Mouse (Mus musculus): Measurements from ENCODE around the gene Mthfr. TPM values are rescaled to one million over a fixed set of nuclear protein-coding genes. Genes with fewer than 3 reads are reported as not detected.
"Not testable (repeated sequence)": the region's sequence is repeated elsewhere in the genome, so short reads cannot be mapped to it uniquely, and the experiment has no call there.

Mthfr gene
- polyA plus RNA-seq, 1 experiment from 2014 or later = 23.2 TPM

DNA sequence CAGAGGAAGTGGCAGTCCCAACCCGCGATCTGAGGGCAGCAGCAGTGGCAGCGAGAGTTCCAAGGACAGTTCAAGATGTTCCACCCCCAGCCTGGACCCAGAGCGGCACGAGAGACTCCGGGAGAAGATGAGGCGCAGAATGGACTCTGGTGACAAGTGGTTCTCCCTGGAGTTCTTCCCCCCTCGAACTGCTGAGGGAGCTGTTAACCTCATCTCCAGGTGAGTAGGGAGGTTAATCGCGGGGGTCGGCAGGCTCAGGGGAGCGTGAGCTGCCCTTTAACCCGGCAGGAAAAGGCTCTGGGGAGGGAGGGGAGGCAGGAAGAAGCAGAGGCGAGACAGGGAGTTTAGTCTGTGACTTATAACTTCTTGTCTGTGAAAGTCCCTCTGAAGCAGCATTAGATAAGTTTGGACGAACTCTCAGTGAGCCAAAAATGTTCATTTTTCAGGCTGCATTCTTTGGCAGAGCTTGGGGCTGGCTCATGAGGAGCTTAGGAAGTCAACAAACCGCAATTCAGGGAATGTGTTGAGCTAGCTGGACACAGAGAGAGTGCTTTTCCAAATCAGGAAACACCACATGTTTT is 2.8 kb downstream of the Mthfr start:
- H3K9me3 ChIP-seq = no peaks in the 10 kb centered on the region
- H3K4me2 ChIP-seq = peak overlapping the region; percentile 73
- H3K36me3 ChIP-seq (replicated peaks) = no peaks in the 10 kb centered on the region
- peaks cover 61% of the 10 kb centered on the region for H3K4me1 ChIP-seq
- 6% methylated on average over 16 of the region's 16 CpGs for WGBS
- H3K27ac ChIP-seq = peak overlapping the region; percentile 88
- H3K4me3 ChIP-seq = peak overlapping the region; percentile 70
- no peaks in the 10 kb centered on the region for H3K27me3 ChIP-seq (replicated peaks)
- ATAC-seq (replicated peaks) = no peak
- H3K9ac ChIP-seq = peak overlapping the region; percentile 44

DNA sequence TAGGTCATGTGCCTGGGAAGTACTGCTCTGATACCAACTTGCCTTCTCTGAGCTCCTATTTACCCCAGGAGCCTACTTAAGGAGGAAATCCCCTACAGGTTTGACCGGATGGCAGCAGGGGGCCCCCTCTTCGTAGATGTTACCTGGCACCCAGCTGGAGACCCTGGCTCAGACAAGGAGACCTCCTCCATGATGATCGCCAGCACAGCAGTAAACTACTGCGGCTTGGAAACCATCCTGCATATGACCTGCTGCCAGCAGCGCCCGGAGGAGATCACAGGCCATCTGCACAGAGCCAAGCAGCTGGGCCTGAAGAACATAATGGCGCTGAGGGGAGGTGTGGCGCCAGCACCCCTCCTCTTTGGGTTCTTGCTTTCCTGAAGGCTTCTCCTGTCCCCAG is 4.5 kb downstream of the Mthfr start:
- not testable (repeated sequence) for ATAC-seq (replicated peaks); H3K27me3 ChIP-seq (replicated peaks); H3K27ac ChIP-seq; H3K9me3 ChIP-seq; H3K36me3 ChIP-seq (replicated peaks); H3K9ac ChIP-seq; H3K4me3 ChIP-seq; H3K4me2 ChIP-seq
- 82% methylated on average over 6 of the region's 8 CpGs for WGBS
- peaks cover 55% of the 10 kb centered on the region for H3K4me1 ChIP-seq

GRCm38 (mm10) chr4:148044113-148044512 is 5.2 kb downstream of the Mthfr start:
- H3K27me3 ChIP-seq (replicated peaks) = no peaks in the 10 kb centered on the region
- no peak for ATAC-seq (replicated peaks)
- peaks cover 55% of the 10 kb centered on the region for H3K4me1 ChIP-seq
- H3K4me2 ChIP-seq = no peak overlapping the region
- WGBS = 90% methylated on average over 2 of the region's 2 CpGs
- no peak overlapping the region for H3K9ac ChIP-seq
- no peaks in the 10 kb centered on the region for H3K9me3 ChIP-seq
- H3K27ac ChIP-seq = no peak overlapping the region
- no peak overlapping the region for H3K4me3 ChIP-seq
- H3K36me3 ChIP-seq (replicated peaks) = peaks cover 6% of the 10 kb centered on the region; the same call in 1 of the 2 replicates

- 42% methylated on average over 4 of the region's 4 CpGs for WGBS
- H3K4me2 ChIP-seq = no peak overlapping the region
- H3K27me3 ChIP-seq (replicated peaks) = no peaks in the 10 kb centered on the region
- peaks cover 13% of the 10 kb centered on the region for H3K36me3 ChIP-seq (replicated peaks)
- no peak overlapping the region for H3K4me3 ChIP-seq
- ATAC-seq (replicated peaks) = no peak
- no peak overlapping the region for H3K27ac ChIP-seq
- H3K9me3 ChIP-seq = no peaks in the 10 kb centered on the region
- peaks cover 32% of the 10 kb centered on the region for H3K4me1 ChIP-seq
- no peak overlapping the region for H3K9ac ChIP-seq
These were observed 7.7 kb downstream of the Mthfr start for GRCm38 (mm10) chr4:148046450-148047031.

DNA sequence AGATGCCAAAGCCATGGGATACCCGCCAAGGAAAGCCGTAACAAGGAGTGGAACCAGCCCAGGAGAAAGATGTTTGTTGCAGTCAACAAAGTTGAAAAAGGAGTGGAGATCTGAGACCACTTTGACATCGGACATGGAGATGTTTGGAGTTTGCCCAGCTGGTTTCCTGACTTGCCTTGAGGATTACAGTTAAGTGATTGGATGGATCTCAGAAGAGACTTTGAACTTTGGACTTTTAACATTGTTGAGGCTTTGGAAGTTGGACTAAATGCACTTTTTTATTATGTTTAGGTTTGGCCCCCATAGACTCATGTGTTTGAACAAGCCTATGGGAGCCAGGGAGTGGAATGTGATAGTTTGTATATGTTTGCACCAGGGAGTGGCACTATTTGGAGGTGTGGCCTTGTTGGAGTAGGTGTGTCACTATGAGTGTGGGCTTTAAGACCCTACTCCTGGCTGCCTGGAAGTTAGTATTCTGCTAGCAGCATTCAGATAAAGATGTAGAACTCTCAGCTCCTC is 11.6 kb downstream of the Mthfr start:
- not testable (repeated sequence) for H3K9me3 ChIP-seq; ATAC-seq (replicated peaks); H3K27me3 ChIP-seq (replicated peaks); H3K27ac ChIP-seq; H3K4me1 ChIP-seq; H3K4me2 ChIP-seq; H3K4me3 ChIP-seq; H3K9ac ChIP-seq
- 95% methylated on average over 3 of the region's 3 CpGs for WGBS
- peaks cover 46% of the 10 kb centered on the region for H3K36me3 ChIP-seq (replicated peaks)

- peaks cover 54% of the 10 kb centered on the region for H3K36me3 ChIP-seq (replicated peaks)
- no peaks in the 10 kb centered on the region for H3K9me3 ChIP-seq
These were observed 12.3 kb downstream of the Mthfr start for GRCm38 (mm10) chr4:148051046-148051776.

DNA sequence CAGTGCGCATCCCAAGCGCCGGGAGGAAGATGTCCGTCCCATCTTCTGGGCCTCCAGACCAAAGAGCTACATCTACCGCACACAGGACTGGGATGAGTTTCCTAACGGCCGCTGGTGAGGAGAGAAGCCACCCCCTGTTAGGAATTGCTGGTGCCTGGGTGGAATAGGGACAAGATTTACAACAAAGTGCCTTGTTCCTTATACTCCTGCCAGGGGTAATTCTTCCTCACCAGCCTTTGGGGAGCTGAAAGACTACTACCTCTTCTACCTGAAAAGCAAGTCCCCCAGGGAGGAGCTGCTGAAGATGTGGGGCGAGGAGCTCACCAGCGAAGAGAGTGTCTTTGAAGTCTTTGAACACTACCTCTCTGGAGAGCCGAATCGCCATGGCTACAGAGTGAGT is 13.0 kb downstream of the Mthfr start:
- Histone ChIP-seq H3K4me3 (no peak overlapping the region), H3K27me3 (replicated peaks) (no peaks in the 10 kb centered on the region), H3K9ac (no peak overlapping the region), H3K4me1 (peaks cover under 1% of the 10 kb centered on the region; the same call in 1 of the 2 replicates), H3K4me2 (no peak overlapping the region), H3K27ac (0 out of 2 replicates have a peak overlapping the region, but pooled peaks have one; percentile 10), H3K9me3 (no peaks in the 10 kb centered on the region), H3K36me3 (replicated peaks) (peaks cover 61% of the 10 kb centered on the region)
- ATAC-seq (replicated peaks) = no peak
- 89% methylated on average over 11 of the region's 11 CpGs for WGBS

More at GRCm38 (mm10) chr4:148051046-148051776, 12.3 kb downstream of the Mthfr start:
- Histone ChIP-seq H3K9ac (no peak overlapping the region), H3K4me3 (no peak overlapping the region), H3K4me2 (no peak overlapping the region), H3K27ac (0 out of 2 replicates have a peak overlapping the region, but pooled peaks have one; percentile 10), H3K4me1 (peaks cover 6% of the 10 kb centered on the region; the same call in 1 of the 2 replicates), H3K27me3 (replicated peaks) (no peaks in the 10 kb centered on the region)
- WGBS = 93% methylated on average over 13 of the region's 13 CpGs
- no peak for ATAC-seq (replicated peaks)

DNA sequence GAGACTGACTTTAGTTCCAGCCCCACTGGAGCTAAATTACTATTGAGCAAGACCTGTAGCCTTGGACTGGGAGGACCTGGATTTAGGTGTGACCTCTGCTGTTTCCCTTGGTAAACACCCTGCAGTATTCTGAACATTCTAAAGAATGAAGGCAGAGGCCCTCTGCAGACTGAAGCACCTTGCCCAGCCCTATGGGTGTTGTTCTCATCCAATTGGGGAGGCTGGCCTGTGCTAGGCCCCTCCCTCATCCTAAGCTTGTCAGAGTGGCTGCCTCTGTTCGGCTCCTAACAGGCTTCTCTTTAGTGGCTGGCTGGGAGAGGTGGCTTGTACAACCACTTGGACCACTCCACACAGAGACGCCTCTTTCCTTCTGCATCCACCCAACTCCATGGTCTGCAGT is 14.1 kb downstream of the Mthfr start:
- Histone ChIP-seq H3K27ac (no peak overlapping the region), H3K9ac (no peak overlapping the region), H3K4me1 (no peaks in the 10 kb centered on the region), H3K9me3 (no peaks in the 10 kb centered on the region), H3K27me3 (replicated peaks) (no peaks in the 10 kb centered on the region), H3K4me2 (no peak overlapping the region), H3K36me3 (replicated peaks) (peaks cover 71% of the 10 kb centered on the region), H3K4me3 (no peak overlapping the region)
- ATAC-seq (replicated peaks) = no peak
- WGBS = 85% methylated on average over 2 of the region's 2 CpGs

DNA sequence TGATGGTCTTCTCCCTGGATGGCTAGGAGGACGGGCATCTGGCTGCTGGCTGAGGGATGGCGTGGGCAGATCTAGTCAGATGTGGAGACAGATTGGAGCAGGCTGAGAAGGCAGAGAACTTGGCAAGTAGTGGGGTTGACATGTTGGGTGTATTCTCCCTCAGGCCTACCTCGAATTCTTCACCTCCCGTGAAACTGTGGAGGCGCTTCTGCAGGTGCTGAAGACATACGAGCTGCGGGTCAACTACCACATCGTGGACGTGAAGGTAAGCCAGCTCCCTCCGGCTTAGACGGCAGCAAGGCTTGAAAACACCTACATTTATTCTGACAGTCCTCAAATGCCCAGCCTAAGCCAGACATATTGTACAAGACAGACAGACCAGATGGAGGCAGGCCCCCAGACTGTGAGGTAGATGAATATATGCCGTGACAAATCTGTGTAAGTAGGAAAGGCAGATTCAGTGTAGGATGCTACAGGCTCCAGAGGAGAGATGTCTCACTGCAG is 14.6 kb downstream of the Mthfr start:
- Histone ChIP-seq H3K9me3 (no peaks in the 10 kb centered on the region), H3K9ac (no peak overlapping the region), H3K4me2 (no peak overlapping the region), H3K27me3 (replicated peaks) (no peaks in the 10 kb centered on the region), H3K4me1 (no peaks in the 10 kb centered on the region), H3K4me3 (no peak overlapping the region), H3K36me3 (replicated peaks) (peaks cover 66% of the 10 kb centered on the region), H3K27ac (no peak overlapping the region)
- no peak for ATAC-seq (replicated peaks)
- 91% methylated on average over 12 of the region's 12 CpGs for WGBS

DNA sequence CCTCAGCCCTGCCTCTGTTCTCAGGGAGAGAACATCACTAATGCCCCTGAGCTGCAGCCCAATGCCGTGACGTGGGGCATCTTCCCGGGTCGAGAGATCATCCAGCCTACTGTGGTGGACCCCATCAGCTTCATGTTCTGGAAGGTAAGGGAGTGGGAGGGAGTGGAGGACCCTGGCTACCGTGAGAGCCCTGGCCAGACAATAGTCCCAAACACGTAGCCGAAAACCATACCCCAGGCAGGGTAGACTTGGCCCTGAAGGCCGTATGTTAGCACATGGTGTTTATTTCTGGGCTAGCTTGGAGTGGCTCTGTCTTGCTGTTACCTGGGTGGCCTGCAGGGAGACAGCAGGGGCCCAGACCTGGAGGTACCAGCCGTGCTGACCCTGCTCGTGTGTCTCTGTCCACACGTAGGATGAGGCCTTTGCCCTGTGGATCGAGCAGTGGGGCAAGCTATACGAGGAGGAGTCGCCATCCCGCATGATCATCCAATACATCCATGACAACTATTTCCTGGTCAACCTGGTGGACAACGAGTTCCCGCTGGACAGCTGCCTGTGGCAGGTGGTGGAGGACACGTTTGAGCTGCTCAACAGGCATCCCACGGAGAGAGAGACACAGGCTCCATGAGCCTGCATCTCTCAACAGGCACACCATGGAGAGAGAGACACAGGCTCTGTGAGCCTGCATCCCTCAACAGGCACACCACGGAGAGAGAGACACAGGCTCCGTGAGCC is 16.3 kb downstream of the Mthfr start:
- no peak overlapping the region for H3K9ac ChIP-seq
- H3K27me3 ChIP-seq (replicated peaks) = no peaks in the 10 kb centered on the region
- H3K9me3 ChIP-seq = no peaks in the 10 kb centered on the region
- no peak overlapping the region for H3K4me3 ChIP-seq
- 91% methylated on average over 21 of the region's 21 CpGs for WGBS
- peaks cover 66% of the 10 kb centered on the region for H3K36me3 ChIP-seq (replicated peaks)
- no peak overlapping the region for H3K4me2 ChIP-seq
- H3K4me1 ChIP-seq = no peaks in the 10 kb centered on the region
- no peak for ATAC-seq (replicated peaks)
- H3K27ac ChIP-seq = no peak overlapping the region

GRCm38 (mm10) chr4:148056246-148056645 is 17.4 kb downstream of the Mthfr start:
- Histone ChIP-seq H3K4me3 (no peak overlapping the region), H3K27me3 (replicated peaks) (no peaks in the 10 kb centered on the region), H3K4me1 (no peaks in the 10 kb centered on the region), H3K36me3 (replicated peaks) (peaks cover 62% of the 10 kb centered on the region), H3K9ac (no peak overlapping the region), H3K9me3 (no peaks in the 10 kb centered on the region), H3K27ac (no peak overlapping the region), H3K4me2 (no peak overlapping the region)
- ATAC-seq (replicated peaks) = no peak
- WGBS = 89% methylated on average over 7 of the region's 7 CpGs

DNA sequence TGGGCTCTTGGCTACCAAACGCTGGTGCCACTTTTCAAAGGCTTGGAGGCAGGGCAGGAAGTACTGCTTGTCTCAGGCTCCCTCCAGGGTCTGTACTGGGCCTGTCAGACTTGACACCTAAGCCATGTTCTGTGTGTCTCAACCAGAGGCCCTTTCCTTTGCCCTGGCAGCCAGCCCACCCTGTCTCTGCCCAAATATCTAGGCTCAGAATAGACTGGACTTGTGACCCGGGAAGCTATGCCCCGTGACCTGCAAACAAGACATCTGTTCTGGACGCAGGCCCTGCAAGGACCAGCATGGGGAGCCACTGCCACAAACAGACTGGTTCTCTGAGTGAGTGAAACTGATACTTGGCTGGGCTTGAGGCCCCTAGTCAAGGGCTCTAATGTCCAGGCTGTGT is 17.9 kb downstream of the Mthfr start:
- Histone ChIP-seq H3K4me2 (no peak overlapping the region), H3K4me3 (no peak overlapping the region), H3K27ac (no peak overlapping the region), H3K27me3 (replicated peaks) (no peaks in the 10 kb centered on the region), H3K9me3 (no peaks in the 10 kb centered on the region), H3K36me3 (replicated peaks) (peaks cover 56% of the 10 kb centered on the region), H3K4me1 (no peaks in the 10 kb centered on the region), H3K9ac (no peak overlapping the region)
- 88% methylated on average over 4 of the region's 4 CpGs for WGBS
- no peak for ATAC-seq (replicated peaks)

Data from midbrain, embryonic 15.5 days (tissue).